Mouse (Mus musculus) forebrain, embryonic 15.5 days (tissue): ENCODE measurements around the gene Rasd2. TPM values are rescaled to one million over a fixed set of nuclear protein-coding genes. Genes with fewer than 3 reads are reported as not detected.
A peak's percentile ranks its signal among the peaks of the same experiment; 100 is the strongest.

Experiments
- ATAC-seq: fragments of 200-750 bp; cut with Nextera tagmentation; replicated peaks from 2 replicates; pipeline ENCODE4 v1.8.0; 2017; ENCODE audit warnings: mild to moderate bottlenecking, moderate TSS enrichment, moderate library complexity
- H3K27ac ChIP-seq: fragments of 300-500 bp; sonication (generic); replicated peaks from 2 replicates; pipeline ENCODE4 v1.5.1; 2015; ENCODE audit warnings: mild to moderate bottlenecking, inconsistent platforms
- H3K27me3 ChIP-seq: fragments of 300-500 bp; sonication (generic); 2 replicates; pipeline ENCODE4 v1.6.1; 2015; ENCODE audit warnings: inconsistent platforms
- H3K36me3 ChIP-seq: fragments of 300-500 bp; sonication (generic); 2 replicates; pipeline ENCODE4 v1.6.1; 2015; ENCODE audit warnings: mild to moderate bottlenecking, inconsistent platforms
- H3K4me1 ChIP-seq: fragments of 300-500 bp; sonication (generic); 2 replicates; pipeline ENCODE4 v1.6.1; 2015; ENCODE audit warnings: inconsistent platforms
- H3K4me2 ChIP-seq: fragments of 300-500 bp; sonication (generic); replicated peaks from 2 replicates; pipeline ENCODE4 v1.6.1; 2015; ENCODE audit warnings: mild to moderate bottlenecking, inconsistent platforms
- H3K4me3 ChIP-seq: fragments of 300-500 bp; sonication (generic); 2 replicates; pipeline ENCODE4 v1.5.1; 2015; ENCODE audit warnings: mild to moderate bottlenecking, inconsistent platforms
- H3K9ac ChIP-seq: fragments of 300-500 bp; sonication (generic); replicated peaks from 2 replicates; pipeline ENCODE4 v1.6.1; 2015; ENCODE audit warnings: mild to moderate bottlenecking, inconsistent platforms
- H3K9me3 ChIP-seq: fragments of 300-500 bp; sonication (generic); 2 replicates; pipeline ENCODE4 v1.6.1; 2016; ENCODE audit warnings: inconsistent platforms
- WGBS: fragments of 180-500 bp; shearing (Covaris S2); methylation state at CpG from one replicate; pipeline ENCODE4 v1.1.7; 2015; ENCODE audit warnings: mixed read lengths; 5-methylcytosine and 5-hydroxymethylcytosine counted together
- polyA plus RNA-seq: library from polyadenylated mRNA; unstranded; fragments of >200 nt; fragmentation: Nextera tagmentation; extraction: Ambion mirVana; gene quantifications from 2 replicates; pipeline ENCODE4 v1.2.1, GENCODE M21; 2015

Rasd2 gene
- polyA plus RNA-seq, 1 experiment from 2014 or later, result 1.4 TPM

- Histone ChIP-seq H3K4me2 (no peak overlapping the region), H3K36me3 (no peaks in the 10 kb centered on the region), H3K9me3 (no peaks in the 10 kb centered on the region), H3K27me3 (no peaks in the 10 kb centered on the region), H3K4me1 (no peaks in the 10 kb centered on the region), H3K9ac (no peak overlapping the region), H3K4me3 (no peak overlapping the region), H3K27ac (no peak overlapping the region)
- no peak for ATAC-seq
- WGBS, result 85% methylated on average over 2 of the region's 2 CpGs
These were observed 10.3 kb upstream of the Rasd2 start for GRCm38 (mm10) chr8:75203420-75203819.

GRCm38 (mm10) chr8:75204190-75204868, 9.4 kb upstream of the Rasd2 start:
- H3K36me3 ChIP-seq, result no peaks in the 10 kb centered on the region
- no peak for ATAC-seq
- H3K9ac ChIP-seq, result no peak overlapping the region
- no peak overlapping the region for H3K4me3 ChIP-seq
- H3K27ac ChIP-seq, result no peak overlapping the region
- H3K4me1 ChIP-seq, result no peaks in the 10 kb centered on the region
- H3K4me2 ChIP-seq, result no peak overlapping the region
- no peaks in the 10 kb centered on the region for H3K9me3 ChIP-seq
- H3K27me3 ChIP-seq, result no peaks in the 10 kb centered on the region
- WGBS, result 84% methylated on average over 13 of the region's 13 CpGs

- Histone ChIP-seq H3K9me3 (no peaks in the 10 kb centered on the region), H3K27me3 (peaks cover 43% of the 10 kb centered on the region), H3K27ac (no peak overlapping the region), H3K4me3 (no peak overlapping the region), H3K4me2 (no peak overlapping the region), H3K4me1 (peaks cover 14% of the 10 kb centered on the region), H3K9ac (no peak overlapping the region), H3K36me3 (no peaks in the 10 kb centered on the region)
- ATAC-seq, result no peak
- WGBS, result 45% methylated on average over 3 of the region's 3 CpGs
These were observed 2.3 kb upstream of the Rasd2 start for GRCm38 (mm10) chr8:75211461-75211860.

- Histone ChIP-seq H3K9me3 (no peaks in the 10 kb centered on the region), H3K4me1 (peaks cover 14% of the 10 kb centered on the region), H3K36me3 (no peaks in the 10 kb centered on the region), H3K27ac (no peak overlapping the region), H3K27me3 (peaks cover 44% of the 10 kb centered on the region), H3K9ac (peak overlapping the region; percentile 47), H3K4me2 (peak overlapping the region; percentile 90), H3K4me3 (peak overlapping the region; percentile 61)
- WGBS, result under 1% methylated on average over 62 of the region's 63 CpGs
- peak; percentile 96 for ATAC-seq
These were observed 975 bp upstream of the Rasd2 start for GRCm38 (mm10) chr8:75212631-75213306.

GRCm38 (mm10) chr8:75213307-75213651, 465 bp upstream of the Rasd2 start:
- Histone ChIP-seq H3K4me3 (peak overlapping the region; percentile 61), H3K4me1 (peaks cover 14% of the 10 kb centered on the region), H3K9me3 (no peaks in the 10 kb centered on the region), H3K27ac (no peak overlapping the region), H3K36me3 (no peaks in the 10 kb centered on the region), H3K4me2 (peak overlapping the region; percentile 90), H3K9ac (peak overlapping the region; percentile 47), H3K27me3 (peaks cover 44% of the 10 kb centered on the region)
- WGBS, result 0% methylated on average over 36 of the region's 36 CpGs
- peak; percentile 81 for ATAC-seq

GRCm38 (mm10) chr8:75215046-75215445, 1.3 kb downstream of the Rasd2 start:
- Histone ChIP-seq H3K27me3 (peaks cover 44% of the 10 kb centered on the region), H3K36me3 (no peaks in the 10 kb centered on the region), H3K4me3 (no peak overlapping the region), H3K27ac (no peak overlapping the region), H3K9ac (no peak overlapping the region), H3K4me1 (peaks cover 14% of the 10 kb centered on the region), H3K4me2 (no peak overlapping the region), H3K9me3 (no peaks in the 10 kb centered on the region)
- ATAC-seq, result no peak
- WGBS, result 74% methylated on average over 1 of the region's 1 CpGs

- H3K4me2 ChIP-seq, result no peak overlapping the region
- no peak overlapping the region for H3K27ac ChIP-seq
- H3K27me3 ChIP-seq, result peaks cover 44% of the 10 kb centered on the region
- peaks cover 14% of the 10 kb centered on the region for H3K4me1 ChIP-seq
- no peaks in the 10 kb centered on the region for H3K9me3 ChIP-seq
- no peak for ATAC-seq
- WGBS, result 20% methylated on average over 5 of the region's 5 CpGs
- no peaks in the 10 kb centered on the region for H3K36me3 ChIP-seq
- no peak overlapping the region for H3K9ac ChIP-seq
- H3K4me3 ChIP-seq, result no peak overlapping the region
These were observed 2.2 kb downstream of the Rasd2 start for GRCm38 (mm10) chr8:75215931-75216330.

GRCm38 (mm10) chr8:75216886-75217285, 3.1 kb downstream of the Rasd2 start:
- Histone ChIP-seq H3K27me3 (peaks cover 40% of the 10 kb centered on the region), H3K4me3 (no peak overlapping the region), H3K9ac (no peak overlapping the region), H3K4me1 (peaks cover 14% of the 10 kb centered on the region), H3K4me2 (no peak overlapping the region), H3K27ac (no peak overlapping the region), H3K9me3 (no peaks in the 10 kb centered on the region), H3K36me3 (no peaks in the 10 kb centered on the region)
- ATAC-seq, result no peak
- WGBS, result 74% methylated on average over 8 of the region's 8 CpGs

- Histone ChIP-seq H3K4me2 (no peak overlapping the region), H3K9me3 (no peaks in the 10 kb centered on the region), H3K36me3 (no peaks in the 10 kb centered on the region), H3K27me3 (peaks cover 32% of the 10 kb centered on the region), H3K4me1 (peaks cover 11% of the 10 kb centered on the region), H3K4me3 (no peak overlapping the region), H3K27ac (no peak overlapping the region), H3K9ac (no peak overlapping the region)
- WGBS, result 13% methylated on average over 4 of the region's 4 CpGs
- no peak for ATAC-seq
These were observed 4.2 kb downstream of the Rasd2 start for GRCm38 (mm10) chr8:75217969-75218368.

GRCm38 (mm10) chr8:75219877-75220738, 6.4 kb downstream of the Rasd2 start:
- Histone ChIP-seq H3K4me3 (no peak overlapping the region), H3K27me3 (peaks cover 14% of the 10 kb centered on the region), H3K4me1 (no peaks in the 10 kb centered on the region; the same call in 1 of the 2 replicates), H3K36me3 (no peaks in the 10 kb centered on the region), H3K4me2 (no peak overlapping the region), H3K27ac (0 out of 2 replicates have a peak overlapping the region, but pooled peaks have one; percentile 16), H3K9ac (no peak overlapping the region), H3K9me3 (no peaks in the 10 kb centered on the region)
- ATAC-seq, result peak; percentile 78
- 34% methylated on average over 5 of the region's 5 CpGs for WGBS

- Histone ChIP-seq H3K4me3 (no peak overlapping the region), H3K27ac (no peak overlapping the region), H3K9me3 (no peaks in the 10 kb centered on the region), H3K9ac (no peak overlapping the region), H3K4me2 (no peak overlapping the region), H3K4me1 (no peaks in the 10 kb centered on the region; the same call in 1 of the 2 replicates), H3K36me3 (no peaks in the 10 kb centered on the region), H3K27me3 (no peaks in the 10 kb centered on the region)
- 64% methylated on average over 5 of the region's 5 CpGs for WGBS
- ATAC-seq, result no peak
These were observed 8.9 kb downstream of the Rasd2 start for GRCm38 (mm10) chr8:75222665-75223064.

GRCm38 (mm10) chr8:75226773-75227172, 13.0 kb downstream of the Rasd2 start:
- Histone ChIP-seq H3K36me3 (no peaks in the 10 kb centered on the region), H3K27me3 (no peaks in the 10 kb centered on the region), H3K4me2 (no peak overlapping the region), H3K9ac (no peak overlapping the region), H3K4me1 (no peaks in the 10 kb centered on the region), H3K9me3 (no peaks in the 10 kb centered on the region), H3K4me3 (no peak overlapping the region), H3K27ac (no peak overlapping the region)
- 85% methylated on average over 2 of the region's 2 CpGs for WGBS
- ATAC-seq, result no peak
